Mouse (Mus musculus) inflammation-experienced regulatory T-cells, adult 6 months (primary cell): ENCODE data around the gene Matn1. TPM values are rescaled to one million over a fixed set of nuclear protein-coding genes. Genes with fewer than 3 reads are reported as not detected.

Experiments
- ATAC-seq: one replicate; pipeline ENCODE4 v1.8.0; 2017
- polyA plus RNA-seq, 3 experiments: library from polyadenylated mRNA; unstranded; fragments of 100-300 nt; shearing (Covaris generic); gene quantifications; one replicate each; pipeline ENCODE4 v1.2.1; 2017

Gene Matn1
- polyA plus RNA-seq, 3 experiments from 2014 or later = not detected

DNA sequence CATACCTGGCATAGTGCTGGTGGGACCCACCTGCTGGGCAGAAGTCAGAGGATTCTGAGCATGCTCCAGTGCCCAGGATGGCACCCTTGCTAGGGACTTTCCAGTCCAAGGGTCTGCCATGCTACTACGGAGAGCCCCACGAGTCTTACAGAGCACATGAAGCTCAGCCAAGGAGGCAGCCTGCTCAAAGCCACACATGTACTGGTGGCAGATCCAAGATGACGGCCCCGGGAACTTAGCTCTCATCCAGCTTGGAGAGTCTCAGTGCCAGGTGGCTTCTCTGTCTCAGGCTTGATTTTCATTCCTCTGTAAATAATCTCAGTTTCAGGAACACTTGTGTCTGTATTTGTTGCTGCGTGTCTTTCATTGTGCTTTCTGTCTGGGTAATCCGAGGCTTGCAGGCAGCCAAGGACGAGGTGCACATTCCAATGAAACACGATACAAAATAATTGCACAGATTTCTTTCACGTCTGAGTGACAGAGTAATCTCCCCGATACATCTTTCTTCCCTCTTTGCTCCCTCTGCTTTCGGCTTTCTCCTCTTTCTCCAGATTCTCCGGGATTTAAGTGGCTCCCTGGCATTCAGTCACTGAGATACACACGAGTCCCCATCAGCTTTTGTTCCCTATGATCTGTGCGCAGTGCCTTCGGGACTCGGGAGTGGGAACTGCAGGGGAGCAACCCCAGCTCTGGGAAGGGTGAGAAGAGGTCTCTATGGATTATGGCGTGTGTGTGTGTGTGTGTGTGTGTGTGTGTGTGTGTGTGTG lies 40.4 kb downstream of the Matn1 start:
- no peak for ATAC-seq

DNA sequence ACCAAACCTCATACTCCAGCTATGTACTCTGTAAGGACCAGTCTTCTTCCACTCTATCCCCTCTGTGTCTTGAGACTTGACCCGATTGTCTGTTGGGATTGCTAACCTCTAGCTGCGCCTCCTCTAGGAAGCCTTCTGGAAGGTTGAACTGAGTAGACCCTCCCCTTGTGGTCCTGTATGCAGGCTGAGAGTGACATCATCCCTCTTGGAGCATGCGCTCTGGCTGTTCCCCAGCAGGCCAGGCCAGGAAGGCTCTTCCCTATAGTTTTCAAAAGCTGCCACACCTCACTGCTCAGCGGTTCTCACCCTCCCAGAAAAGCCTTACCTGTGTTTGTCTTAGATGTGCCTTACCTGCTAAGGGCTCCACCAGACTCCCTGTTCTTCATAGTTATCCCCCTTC lies 42.9 kb downstream of the Matn1 start:
- ATAC-seq = no peak

DNA sequence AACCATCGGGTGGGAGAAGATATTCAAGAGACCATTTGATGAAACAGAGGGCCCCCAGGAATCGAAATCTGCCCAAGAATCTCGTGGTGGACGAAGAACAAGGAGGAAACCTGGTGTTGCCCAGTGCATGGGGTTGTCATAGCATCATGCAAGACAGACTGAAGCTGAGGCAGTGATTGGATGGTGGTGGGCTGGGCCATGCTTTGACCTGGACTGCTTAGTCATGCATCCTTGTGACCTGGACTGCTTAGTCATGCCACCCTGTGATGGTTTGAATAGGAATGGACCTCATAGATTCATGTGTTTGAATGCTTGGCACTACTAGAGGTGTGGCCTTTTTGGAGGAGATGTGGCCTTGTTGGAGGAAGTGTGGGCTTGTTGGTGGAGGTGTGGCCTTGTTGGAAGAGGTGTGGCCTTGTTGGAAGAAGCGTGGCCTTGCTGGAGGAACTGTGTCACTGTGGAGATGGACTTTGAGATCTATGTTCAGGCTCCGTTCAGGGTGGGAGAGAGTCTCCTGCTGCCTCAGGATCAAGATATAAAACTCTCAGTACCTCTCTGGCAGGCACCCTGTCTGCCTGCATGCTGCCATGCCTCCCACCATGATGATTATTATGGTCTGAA lies 44.1 kb downstream of the Matn1 start:
- no peak for ATAC-seq

DNA sequence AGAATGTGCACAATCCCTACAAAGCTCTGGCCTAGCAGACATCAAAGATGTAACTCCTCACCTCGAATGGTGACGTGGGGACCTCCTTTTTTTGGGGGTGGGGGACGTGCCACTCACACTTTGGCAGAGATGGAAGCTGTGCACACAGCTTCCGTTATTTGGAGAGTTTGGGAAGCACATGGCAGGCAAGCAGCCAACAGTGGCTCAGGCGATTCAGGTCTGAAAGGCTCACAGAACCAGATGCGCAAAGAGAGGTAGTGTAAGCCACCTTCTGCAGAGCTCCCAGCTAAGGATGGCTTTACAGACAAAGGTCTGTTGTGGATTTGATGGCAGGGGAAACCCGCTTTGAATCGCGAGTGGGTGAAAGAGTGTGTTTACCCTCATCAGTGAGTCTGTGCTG lies 45.0 kb downstream of the Matn1 start:
- no peak for ATAC-seq

DNA sequence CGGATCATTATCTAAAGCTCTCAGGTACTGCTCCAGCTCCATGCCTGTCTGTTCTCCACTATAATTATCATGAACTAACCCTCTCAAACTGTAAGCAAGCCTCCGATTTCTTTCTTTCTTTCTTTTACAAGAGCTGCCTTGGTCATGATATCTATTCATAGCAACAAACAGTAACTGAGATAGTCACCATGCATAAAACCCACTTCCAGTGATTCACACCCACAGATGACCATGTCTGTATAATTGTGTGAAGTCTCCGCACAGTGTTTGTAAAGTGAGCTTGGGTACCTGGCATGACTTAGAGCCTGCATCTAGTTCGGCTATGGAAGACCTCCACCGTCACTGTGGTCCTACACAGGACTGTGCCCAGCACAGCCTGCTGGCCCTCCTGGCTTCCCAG lies 46.8 kb downstream of the Matn1 start:
- ATAC-seq = no peak

DNA sequence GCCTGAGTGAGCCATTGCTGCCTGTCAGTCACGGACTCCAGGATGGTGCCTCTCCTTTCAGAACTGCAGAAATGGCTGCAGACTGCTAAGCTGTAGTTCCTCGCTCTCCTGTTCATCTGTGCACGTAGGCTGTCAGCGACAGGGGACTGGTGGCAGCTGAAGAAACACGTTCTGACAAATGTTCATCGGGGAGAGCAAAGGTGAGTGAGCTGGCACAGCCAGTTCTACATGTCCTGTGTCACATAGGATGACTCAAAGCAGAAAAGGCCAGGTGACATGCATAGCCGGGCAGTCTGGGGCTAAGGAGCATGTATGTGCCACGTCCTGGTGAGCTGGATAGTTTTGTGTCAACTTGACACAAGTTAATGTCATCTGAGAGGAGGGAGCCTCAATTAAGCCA lies 50.4 kb downstream of the Matn1 start:
- ATAC-seq = no peak

DNA sequence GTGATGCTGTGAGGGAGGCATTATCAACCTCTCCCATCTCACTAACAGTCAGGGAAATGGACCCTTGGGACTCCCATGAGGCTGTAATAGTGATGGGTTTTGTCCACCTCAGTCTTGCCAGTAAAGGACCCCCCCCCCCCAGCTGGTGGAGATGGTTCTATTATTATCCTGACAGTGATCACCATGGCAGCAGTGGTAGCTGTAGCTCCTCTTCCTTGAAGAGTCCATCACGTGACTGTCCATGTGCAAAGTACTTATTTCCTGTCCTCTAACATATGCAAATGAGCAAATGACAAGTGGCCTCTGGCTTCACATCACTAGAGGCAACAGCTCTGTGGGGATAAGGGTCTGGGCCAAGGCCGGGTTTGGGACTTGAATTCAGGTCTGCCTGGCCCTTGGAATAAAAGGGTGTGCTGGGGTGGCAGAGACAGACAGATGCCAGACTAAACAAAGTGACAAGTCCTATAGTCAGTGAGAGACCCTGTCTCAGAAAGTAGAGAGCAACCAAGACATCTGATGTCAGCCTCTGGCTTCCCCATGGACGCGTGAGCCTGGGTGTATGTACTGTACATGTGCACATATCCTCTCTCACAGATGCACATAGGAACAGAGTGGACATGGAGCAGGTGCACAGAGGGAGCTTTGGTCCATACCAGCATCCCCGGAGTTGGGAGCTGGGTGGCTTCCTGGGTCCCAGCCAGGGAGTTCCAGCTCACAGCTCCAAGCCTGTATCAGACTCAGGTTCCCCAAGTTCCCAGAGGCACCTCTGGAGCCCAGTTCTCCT lies 55.8 kb downstream of the Matn1 start:
- ATAC-seq = no peak

DNA sequence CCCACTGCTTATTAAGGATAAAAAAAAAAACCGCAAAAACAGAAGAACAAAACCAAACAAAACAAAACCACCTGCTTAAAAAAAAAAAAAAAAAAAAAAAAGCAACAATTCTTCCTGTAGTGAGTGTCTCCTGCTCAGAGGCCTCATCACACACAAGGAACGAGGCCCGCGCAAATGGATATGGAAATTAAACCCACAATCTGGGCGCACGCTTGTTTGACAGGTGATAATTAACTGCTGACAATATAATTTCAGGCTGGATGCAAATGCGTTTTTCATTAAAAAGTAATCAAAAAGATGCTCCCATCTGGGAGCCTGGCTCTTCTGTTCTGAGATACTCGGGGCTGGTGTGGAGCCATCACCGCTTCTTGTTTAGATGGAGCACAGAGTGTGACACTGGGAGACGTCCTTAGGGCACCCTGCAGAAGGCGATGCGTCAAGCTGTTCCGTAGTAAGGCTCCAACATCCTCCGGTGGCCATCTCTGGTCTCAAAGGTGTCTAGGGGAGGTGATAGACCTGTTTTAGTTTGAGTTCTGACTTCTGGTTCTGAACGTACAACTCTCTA lies 56.5 kb downstream of the Matn1 start:
- no peak for ATAC-seq

Other genes starting within 250 kb of the Matn1 start
- gene Sdc3, start 151.8 kb upstream of the Matn1 start, polyA plus RNA-seq = under 1 TPM; 0.36 to 0.78 (median 0.75) TPM
- 1,000 to 10,000 TPM; 1,760 to 2,043 (median 1,985) TPM for gene Laptm5, start 31.3 kb upstream of the Matn1 start, polyA plus RNA-seq